Mouse (Mus musculus): Measurements from ENCODE around the gene Pdzk1. TPM values are rescaled to one million over a fixed set of nuclear protein-coding genes. Genes with fewer than 3 reads are reported as not detected.

Pdzk1 gene
- polyA plus RNA-seq, 1 experiment from 2014 or later = 0.11 TPM

- Histone ChIP-seq H3K36me3 (no peaks in the 10 kb centered on the region), H3K4me3 (no peak overlapping the region), H3K4me1 (no peaks in the 10 kb centered on the region), H3K27ac (replicated peaks) (no peak overlapping the region), H3K4me2 (replicated peaks) (no peak overlapping the region), H3K9me3 (no peaks in the 10 kb centered on the region), H3K27me3 (no peaks in the 10 kb centered on the region), H3K9ac (replicated peaks) (no peak overlapping the region)
- no peak for ATAC-seq (replicated peaks)
- WGBS = 93% methylated on average over 6 of the region's 6 CpGs
Measured at GRCm38 (mm10) chr3:96845191-96845590, 16.1 kb downstream of the Pdzk1 start.

DNA sequence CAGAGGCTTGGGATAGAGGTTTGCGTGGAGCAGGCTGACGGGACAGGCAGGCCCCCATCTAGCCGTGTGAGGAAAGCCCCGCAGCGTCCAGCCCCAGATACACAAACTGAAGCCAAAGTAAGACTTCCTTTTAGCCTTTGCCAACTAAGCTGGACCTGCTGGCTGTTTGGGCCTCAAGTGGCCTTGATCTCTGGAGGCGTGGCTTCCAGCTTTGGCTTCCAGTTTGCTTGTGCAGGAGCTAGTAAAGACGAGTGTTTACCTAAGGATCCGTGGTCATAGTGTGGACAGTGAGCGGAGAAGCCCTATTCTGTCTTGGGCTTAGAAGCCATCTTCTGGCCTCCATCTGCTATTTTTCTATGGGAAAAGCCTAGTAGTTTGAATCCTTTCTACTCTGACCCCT is 16.7 kb downstream of the Pdzk1 start:
- ATAC-seq (replicated peaks) = no peak
- H3K9ac ChIP-seq (replicated peaks) = no peak overlapping the region
- H3K4me1 ChIP-seq = no peaks in the 10 kb centered on the region
- WGBS = 86% methylated on average over 9 of the region's 9 CpGs
- H3K9me3 ChIP-seq = no peaks in the 10 kb centered on the region
- no peaks in the 10 kb centered on the region for H3K36me3 ChIP-seq
- H3K27me3 ChIP-seq = no peaks in the 10 kb centered on the region
- H3K4me3 ChIP-seq = no peak overlapping the region
- no peak overlapping the region for H3K27ac ChIP-seq (replicated peaks)
- H3K4me2 ChIP-seq (replicated peaks) = no peak overlapping the region

DNA sequence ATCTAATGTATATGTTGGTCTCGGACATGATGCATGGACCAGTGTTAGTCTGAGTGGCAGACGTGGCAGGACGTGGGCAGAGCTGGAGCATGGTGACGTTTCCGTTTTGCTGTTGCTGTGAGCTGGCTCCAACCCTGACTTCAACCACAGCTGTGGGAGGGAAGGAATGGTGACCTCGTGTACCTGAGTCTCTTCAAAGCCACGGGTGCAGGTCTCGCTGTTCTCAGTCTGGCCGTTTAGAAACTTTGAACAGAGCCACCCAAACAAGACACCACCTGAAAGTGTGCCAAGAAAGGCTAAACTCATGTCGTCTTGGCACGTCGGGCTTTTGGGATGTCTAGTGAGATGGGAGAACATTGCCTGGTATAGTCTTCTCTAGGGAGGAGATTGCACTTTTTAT is 17.9 kb downstream of the Pdzk1 start:
- Histone ChIP-seq H3K9ac (replicated peaks) (no peak overlapping the region), H3K4me2 (replicated peaks) (no peak overlapping the region), H3K4me1 (no peaks in the 10 kb centered on the region), H3K4me3 (no peak overlapping the region), H3K27me3 (no peaks in the 10 kb centered on the region), H3K9me3 (no peaks in the 10 kb centered on the region), H3K36me3 (no peaks in the 10 kb centered on the region), H3K27ac (replicated peaks) (no peak overlapping the region)
- ATAC-seq (replicated peaks) = no peak
- WGBS = 86% methylated on average over 12 of the region's 12 CpGs

DNA sequence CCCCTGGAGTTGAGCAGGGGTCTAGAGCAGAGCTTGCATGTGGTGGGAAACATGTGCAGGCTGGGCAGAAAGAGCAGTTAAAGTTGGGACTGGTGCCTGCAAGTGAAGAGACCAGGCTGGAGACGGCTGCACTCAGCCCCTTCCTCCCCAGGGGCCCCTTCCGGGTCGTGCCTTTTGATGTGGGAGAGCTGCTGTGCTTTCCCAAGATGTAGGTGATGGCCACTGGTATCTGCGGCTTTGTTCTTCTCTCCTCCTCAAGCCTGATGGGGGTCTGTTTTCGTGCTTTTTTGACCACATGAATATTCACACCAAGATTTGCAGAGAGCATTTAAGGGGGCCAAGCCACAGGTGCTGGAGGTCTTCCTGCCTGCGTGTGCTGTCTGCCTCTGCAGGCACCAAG is 18.6 kb downstream of the Pdzk1 start:
- 56% methylated on average over 6 of the region's 6 CpGs for WGBS
- Histone ChIP-seq H3K4me1 (no peaks in the 10 kb centered on the region), H3K4me2 (replicated peaks) (no peak overlapping the region), H3K27me3 (no peaks in the 10 kb centered on the region), H3K9ac (replicated peaks) (no peak overlapping the region), H3K27ac (replicated peaks) (no peak overlapping the region), H3K4me3 (no peak overlapping the region), H3K9me3 (no peaks in the 10 kb centered on the region), H3K36me3 (no peaks in the 10 kb centered on the region)
- ATAC-seq (replicated peaks) = no peak

DNA sequence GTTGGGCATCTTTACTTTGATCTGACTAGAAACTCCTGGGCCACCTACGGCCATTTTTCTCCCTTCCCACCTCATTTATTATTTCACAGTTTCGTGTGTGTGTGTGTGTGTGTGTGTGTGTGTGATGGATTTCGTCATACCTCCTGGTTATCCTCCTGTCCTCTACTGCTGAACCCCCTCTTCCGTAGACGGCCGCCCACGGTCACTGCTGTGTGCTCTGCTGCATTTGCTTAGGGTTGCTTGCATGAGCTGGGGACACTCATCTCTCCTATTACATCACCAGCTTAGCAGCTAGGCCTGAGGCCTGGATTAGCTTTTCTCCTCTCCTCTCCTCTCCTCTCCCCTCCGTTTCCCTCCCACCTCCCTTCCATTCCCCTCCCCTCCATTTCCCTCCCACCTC is 19.4 kb downstream of the Pdzk1 start:
- no peaks in the 10 kb centered on the region for H3K4me1 ChIP-seq
- H3K36me3 ChIP-seq = no peaks in the 10 kb centered on the region
- H3K9ac ChIP-seq (replicated peaks) = no peak overlapping the region
- 95% methylated on average over 7 of the region's 8 CpGs for WGBS
- no peak overlapping the region for H3K4me2 ChIP-seq (replicated peaks)
- H3K9me3 ChIP-seq = no peaks in the 10 kb centered on the region
- ATAC-seq (replicated peaks) = no peak
- no peaks in the 10 kb centered on the region for H3K27me3 ChIP-seq
- H3K27ac ChIP-seq (replicated peaks) = no peak overlapping the region
- H3K4me3 ChIP-seq = no peak overlapping the region

- H3K9me3 ChIP-seq = no peaks in the 10 kb centered on the region
- 67% methylated on average over 2 of the region's 2 CpGs for WGBS
- H3K27me3 ChIP-seq = no peaks in the 10 kb centered on the region
- no peak overlapping the region for H3K4me3 ChIP-seq
- H3K27ac ChIP-seq (replicated peaks) = no peak overlapping the region
- no peak for ATAC-seq (replicated peaks)
- H3K9ac ChIP-seq (replicated peaks) = no peak overlapping the region
- H3K36me3 ChIP-seq = no peaks in the 10 kb centered on the region
- no peaks in the 10 kb centered on the region for H3K4me1 ChIP-seq
- no peak overlapping the region for H3K4me2 ChIP-seq (replicated peaks)
Measured at GRCm38 (mm10) chr3:96849168-96849727, 20.2 kb downstream of the Pdzk1 start.

DNA sequence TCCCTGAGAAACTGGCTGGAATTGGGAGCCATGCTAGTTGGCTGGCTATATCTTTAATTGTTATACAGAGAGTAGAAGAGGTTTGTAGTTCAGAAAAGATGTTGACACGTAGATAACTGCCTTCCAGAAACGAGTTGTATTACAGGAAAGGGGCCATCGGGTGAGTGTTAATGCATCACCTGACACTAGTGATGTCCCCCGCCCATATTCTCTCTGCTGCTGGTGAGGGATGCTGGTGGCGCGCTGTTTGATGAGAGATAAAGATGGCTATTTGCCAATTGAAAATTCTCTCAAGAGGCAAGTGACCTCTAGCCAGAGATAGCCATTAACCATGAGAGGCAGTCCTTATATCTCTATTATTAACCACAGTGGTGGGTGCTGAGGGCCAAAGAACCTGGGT is 23.5 kb downstream of the Pdzk1 start:
- 81% methylated on average over 6 of the region's 6 CpGs for WGBS
- Histone ChIP-seq H3K36me3 (no peaks in the 10 kb centered on the region), H3K4me1 (no peaks in the 10 kb centered on the region), H3K27me3 (no peaks in the 10 kb centered on the region), H3K9me3 (no peaks in the 10 kb centered on the region), H3K27ac (replicated peaks) (no peak overlapping the region), H3K4me3 (no peak overlapping the region), H3K4me2 (replicated peaks) (no peak overlapping the region), H3K9ac (replicated peaks) (no peak overlapping the region)
- ATAC-seq (replicated peaks) = no peak

DNA sequence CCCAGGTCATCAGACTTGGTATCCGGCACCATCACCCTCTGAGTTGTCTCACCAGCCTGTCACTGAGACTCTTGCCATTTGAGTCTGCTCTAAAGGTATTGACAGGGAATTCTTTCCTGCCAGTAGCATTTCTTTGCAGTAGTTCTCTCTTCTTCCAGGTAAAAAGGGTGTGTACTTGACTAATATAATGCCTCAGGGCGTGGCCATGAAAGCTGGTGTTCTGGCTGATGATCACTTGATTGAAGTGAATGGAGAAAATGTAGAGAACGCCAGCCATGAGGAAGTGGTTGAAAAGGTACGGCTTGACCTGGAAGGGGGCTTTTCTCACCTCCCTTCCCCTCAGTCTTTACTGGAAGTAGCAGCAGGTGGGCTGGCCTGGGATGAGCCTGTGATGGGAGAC is 25.3 kb downstream of the Pdzk1 start:
- Histone ChIP-seq H3K4me1 (no peaks in the 10 kb centered on the region), H3K36me3 (no peaks in the 10 kb centered on the region), H3K4me3 (no peak overlapping the region), H3K9me3 (no peaks in the 10 kb centered on the region), H3K27ac (replicated peaks) (no peak overlapping the region), H3K4me2 (replicated peaks) (no peak overlapping the region), H3K27me3 (no peaks in the 10 kb centered on the region), H3K9ac (replicated peaks) (no peak overlapping the region)
- no peak for ATAC-seq (replicated peaks)
- 95% methylated on average over 4 of the region's 4 CpGs for WGBS

DNA sequence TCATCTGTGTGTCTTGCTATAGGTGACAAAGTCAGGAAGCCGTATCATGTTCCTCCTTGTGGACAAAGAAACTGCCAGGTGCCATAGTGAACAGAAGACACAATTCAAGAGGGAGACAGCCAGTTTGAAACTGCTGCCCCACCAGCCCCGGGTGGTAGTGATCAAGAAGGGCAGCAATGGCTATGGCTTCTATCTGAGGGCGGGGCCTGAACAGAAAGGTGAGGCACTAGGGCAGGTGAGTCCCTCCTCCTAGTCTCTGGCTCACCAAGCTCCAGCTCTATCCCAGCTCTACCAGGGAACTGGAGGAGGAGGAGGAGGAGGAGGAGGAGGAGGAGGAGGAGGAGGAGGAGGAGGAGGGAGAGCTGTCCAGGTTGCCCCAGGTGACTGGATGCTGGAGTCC is 26.7 kb downstream of the Pdzk1 start:
- Histone ChIP-seq H3K4me3 (no peak overlapping the region), H3K36me3 (no peaks in the 10 kb centered on the region), H3K27me3 (no peaks in the 10 kb centered on the region), H3K4me2 (replicated peaks) (no peak overlapping the region), H3K9me3 (no peaks in the 10 kb centered on the region), H3K27ac (replicated peaks) (no peak overlapping the region), H3K9ac (replicated peaks) (no peak overlapping the region), H3K4me1 (no peaks in the 10 kb centered on the region)
- no peak for ATAC-seq (replicated peaks)
- WGBS = 73% methylated on average over 3 of the region's 3 CpGs

GRCm38 (mm10) chr3:96860498-96860897 is 31.4 kb downstream of the Pdzk1 start:
- Histone ChIP-seq H3K4me1 (no peaks in the 10 kb centered on the region), H3K36me3 (no peaks in the 10 kb centered on the region), H3K4me3 (no peak overlapping the region), H3K27ac (replicated peaks) (no peak overlapping the region), H3K4me2 (replicated peaks) (no peak overlapping the region), H3K9me3 (no peaks in the 10 kb centered on the region), H3K9ac (replicated peaks) (no peak overlapping the region), H3K27me3 (no peaks in the 10 kb centered on the region)
- 88% methylated on average over 5 of the region's 5 CpGs for WGBS
- ATAC-seq (replicated peaks) = no peak

DNA sequence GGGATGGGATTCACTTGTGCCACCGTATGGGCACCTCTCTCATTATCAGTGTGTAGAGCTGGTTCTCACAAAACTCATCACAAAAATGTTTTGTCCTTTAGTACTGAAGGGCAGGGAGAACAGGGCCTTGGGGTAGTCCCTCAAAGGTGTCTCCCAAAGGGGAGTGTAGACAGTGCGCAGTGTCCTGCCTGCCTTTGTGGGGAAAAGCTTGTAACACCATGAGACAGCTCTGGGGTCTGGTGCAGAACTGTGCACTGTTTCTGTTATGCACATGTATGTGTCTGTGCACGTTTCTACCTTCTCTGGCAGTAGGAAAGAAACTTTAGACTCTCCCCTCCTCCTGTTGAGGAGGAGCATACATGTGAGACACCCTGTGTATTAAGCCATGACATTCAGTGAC is 38.8 kb downstream of the Pdzk1 start:
- H3K36me3 ChIP-seq = peaks cover 41% of the 10 kb centered on the region

GRCm38 (mm10) chr3:96868566-96868965 is 39.5 kb downstream of the Pdzk1 start:
- H3K4me1 ChIP-seq = no peaks in the 10 kb centered on the region
- no peak overlapping the region for H3K4me3 ChIP-seq
- H3K9me3 ChIP-seq = no peaks in the 10 kb centered on the region
- 93% methylated on average over 8 of the region's 8 CpGs for WGBS
- no peak overlapping the region for H3K9ac ChIP-seq (replicated peaks)
- H3K27me3 ChIP-seq = no peaks in the 10 kb centered on the region
- ATAC-seq (replicated peaks) = no peak
- H3K36me3 ChIP-seq = peaks cover 48% of the 10 kb centered on the region
- no peak overlapping the region for H3K27ac ChIP-seq (replicated peaks)
- no peak overlapping the region for H3K4me2 ChIP-seq (replicated peaks)

More for the DNA sequence above, 38.8 kb downstream of the Pdzk1 start:
- Histone ChIP-seq H3K4me2 (replicated peaks) (no peak overlapping the region), H3K27ac (replicated peaks) (no peak overlapping the region), H3K4me1 (no peaks in the 10 kb centered on the region), H3K9me3 (no peaks in the 10 kb centered on the region), H3K27me3 (no peaks in the 10 kb centered on the region), H3K4me3 (no peak overlapping the region), H3K9ac (replicated peaks) (no peak overlapping the region)
- 90% methylated on average over 3 of the region's 3 CpGs for WGBS
- ATAC-seq (replicated peaks) = no peak

DNA sequence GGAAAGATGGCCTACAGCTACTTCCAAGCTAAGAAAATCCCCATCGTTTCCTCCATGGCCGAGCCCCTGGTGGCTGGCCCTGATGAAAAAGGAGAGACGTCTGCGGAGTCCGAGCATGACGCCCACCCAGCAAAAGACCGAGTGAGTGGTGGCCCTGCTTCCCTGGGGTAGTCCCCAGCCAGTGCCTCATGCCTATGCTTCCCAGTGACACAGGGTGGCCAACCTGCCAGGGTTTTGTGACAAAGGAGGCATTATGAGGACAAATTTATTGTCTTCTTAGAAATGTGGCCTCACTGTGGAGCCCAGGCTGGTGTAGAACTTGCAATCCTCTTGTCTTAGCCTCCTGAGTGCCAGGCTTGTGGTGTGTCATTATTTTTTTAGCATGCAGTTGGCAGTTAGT is 40.0 kb downstream of the Pdzk1 start:
- no peak overlapping the region for H3K27ac ChIP-seq (replicated peaks)
- H3K36me3 ChIP-seq = peaks cover 53% of the 10 kb centered on the region
- no peak overlapping the region for H3K4me2 ChIP-seq (replicated peaks)
- no peaks in the 10 kb centered on the region for H3K27me3 ChIP-seq
- ATAC-seq (replicated peaks) = no peak
- H3K9ac ChIP-seq (replicated peaks) = no peak overlapping the region
- no peaks in the 10 kb centered on the region for H3K9me3 ChIP-seq
- WGBS = 90% methylated on average over 7 of the region's 7 CpGs
- no peaks in the 10 kb centered on the region for H3K4me1 ChIP-seq
- H3K4me3 ChIP-seq = no peak overlapping the region

Measured in forebrain, embryonic 15.5 days (tissue).